Mouse (Mus musculus) ES-Bruce4 (cell line): ENCODE measurements around the gene Gfap.

Experiments used
- CTCF ChIP-seq: IDR thresholded peaks from one replicate; pipeline ENCODE4 v1.8.1; 2011; ENCODE audit warnings: low read depth, low read length
- EP300 ChIP-seq: IDR thresholded peaks from 2 replicates; pipeline ENCODE4 v1.6.1; 2011; ENCODE audit warnings: low read depth, low read length; ENCODE audit not compliant: insufficient read depth
- POLR2A ChIP-seq: IDR thresholded peaks from one replicate; pipeline ENCODE4 v1.8.1; 2011; ENCODE audit warnings: low read length; ENCODE audit not compliant: insufficient read depth

DNA sequence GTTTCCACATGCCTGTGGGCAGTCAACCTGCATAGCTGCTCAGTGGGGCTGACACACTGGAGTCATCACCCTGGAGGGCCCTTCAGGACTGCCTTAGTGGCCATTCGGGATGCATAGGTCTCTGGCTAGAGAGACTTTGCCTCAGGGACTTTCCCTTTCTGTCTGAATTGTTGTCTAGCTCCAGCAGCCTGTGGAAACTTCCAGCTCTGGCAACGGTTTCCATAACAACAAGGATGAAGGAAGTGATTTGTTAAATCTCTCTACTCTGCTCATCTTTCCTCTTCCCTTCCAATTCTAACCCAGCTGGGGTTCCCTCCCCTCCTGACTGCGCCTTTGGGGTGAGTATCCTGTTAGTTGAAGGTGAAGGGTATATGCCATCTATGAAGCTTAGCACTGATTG lies 12.6 kb downstream of the Gfap start:
- TF ChIP-seq EP300 (no peak), POLR2A (no peak), CTCF (no peak)
